Mouse (Mus musculus) heart, postnatal 0 days (tissue): ENCODE results near the gene Clic4.

Experiments
- CTCF ChIP-seq: IDR thresholded peaks from 2 replicates; pipeline ENCODE4 v1.5.1; 2016; ENCODE audit warnings: antibody characterized with exemption, control low read depth, low read depth
- EP300 ChIP-seq: IDR thresholded peaks from 2 replicates; pipeline ENCODE4 v1.6.1; 2016; ENCODE audit warnings: antibody characterized with exemption, low read depth

- TF ChIP-seq EP300 (no peak), CTCF (no peak)
These were observed 83.1 kb downstream of the Clic4 start for GRCm38 (mm10) chr4:135189452-135190008.
